Mouse (Mus musculus) bone marrow, adult 2 months (tissue): ENCODE measurements around the gene Ap2m1.

ENCODE experiments used
- CTCF ChIP-seq: fragments of 200-500 bp; IDR thresholded peaks from 2 replicates; pipeline ENCODE4 v1.5.1; 2011; ENCODE audit warnings: low read length, control low read depth; ENCODE audit not compliant: control insufficient read depth, insufficient read depth
- POLR2A ChIP-seq: fragments of 200-500 bp; IDR thresholded peaks from 2 replicates; pipeline ENCODE4 v1.6.1; 2011; ENCODE audit warnings: low read depth, mild to moderate bottlenecking, control low read depth, low read length, borderline replicate concordance; ENCODE audit not compliant: control insufficient read depth

DNA sequence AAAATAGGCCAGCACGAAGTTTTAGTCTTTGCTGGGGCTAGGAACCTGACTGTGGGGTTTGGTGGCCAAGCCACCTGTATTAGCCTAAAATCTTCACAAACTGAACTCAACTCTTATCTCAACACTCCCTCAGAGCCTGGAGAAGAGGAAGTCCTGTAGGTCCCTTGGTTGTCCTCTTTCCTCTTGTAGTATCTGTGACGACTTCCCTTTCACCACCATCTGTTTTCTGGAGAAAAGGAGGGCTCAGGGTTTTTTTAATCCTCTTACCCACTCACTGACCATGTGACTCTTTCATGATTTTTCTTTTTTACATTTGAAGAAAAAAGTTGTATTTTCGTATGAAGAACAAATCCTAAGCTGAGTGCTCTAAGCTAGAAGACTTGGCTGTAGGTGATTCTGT, 4.4 kb downstream of the Ap2m1 start:
- TF ChIP-seq POLR2A (no peak), CTCF (no peak)
